Mouse (Mus musculus) forebrain, embryonic 15.5 days (tissue): Measurements from ENCODE around the gene C530008M17Rik. TPM values are rescaled to one million over a fixed set of nuclear protein-coding genes. Genes with fewer than 3 reads are reported as not detected.

Experiments
- ATAC-seq: fragments of 200-750 bp; cut with Nextera tagmentation; replicated peaks from 2 replicates; pipeline ENCODE4 v1.8.0; 2017; ENCODE audit warnings: mild to moderate bottlenecking, moderate TSS enrichment, moderate library complexity
- H3K27ac ChIP-seq: fragments of 300-500 bp; sonication (generic); replicated peaks from 2 replicates; pipeline ENCODE4 v1.5.1; 2015; ENCODE audit warnings: mild to moderate bottlenecking, inconsistent platforms
- H3K27me3 ChIP-seq: fragments of 300-500 bp; sonication (generic); 2 replicates; pipeline ENCODE4 v1.6.1; 2015; ENCODE audit warnings: inconsistent platforms
- H3K36me3 ChIP-seq: fragments of 300-500 bp; sonication (generic); 2 replicates; pipeline ENCODE4 v1.6.1; 2015; ENCODE audit warnings: mild to moderate bottlenecking, inconsistent platforms
- H3K4me1 ChIP-seq: fragments of 300-500 bp; sonication (generic); 2 replicates; pipeline ENCODE4 v1.6.1; 2015; ENCODE audit warnings: inconsistent platforms
- H3K4me2 ChIP-seq: fragments of 300-500 bp; sonication (generic); replicated peaks from 2 replicates; pipeline ENCODE4 v1.6.1; 2015; ENCODE audit warnings: mild to moderate bottlenecking, inconsistent platforms
- H3K4me3 ChIP-seq: fragments of 300-500 bp; sonication (generic); 2 replicates; pipeline ENCODE4 v1.5.1; 2015; ENCODE audit warnings: mild to moderate bottlenecking, inconsistent platforms
- H3K9ac ChIP-seq: fragments of 300-500 bp; sonication (generic); replicated peaks from 2 replicates; pipeline ENCODE4 v1.6.1; 2015; ENCODE audit warnings: mild to moderate bottlenecking, inconsistent platforms
- H3K9me3 ChIP-seq: fragments of 300-500 bp; sonication (generic); 2 replicates; pipeline ENCODE4 v1.6.1; 2016; ENCODE audit warnings: inconsistent platforms
- WGBS: fragments of 180-500 bp; shearing (Covaris S2); methylation state at CpG from one replicate; pipeline ENCODE4 v1.1.7; 2015; ENCODE audit warnings: mixed read lengths; 5-methylcytosine and 5-hydroxymethylcytosine counted together
- polyA plus RNA-seq: library from polyadenylated mRNA; unstranded; fragments of >200 nt; fragmentation: Nextera tagmentation; extraction: Ambion mirVana; gene quantifications from 2 replicates; pipeline ENCODE4 v1.2.1, GENCODE M21; 2015

The C530008M17Rik gene
- polyA plus RNA-seq, 1 experiment from 2014 or later, result 84.9 TPM

DNA sequence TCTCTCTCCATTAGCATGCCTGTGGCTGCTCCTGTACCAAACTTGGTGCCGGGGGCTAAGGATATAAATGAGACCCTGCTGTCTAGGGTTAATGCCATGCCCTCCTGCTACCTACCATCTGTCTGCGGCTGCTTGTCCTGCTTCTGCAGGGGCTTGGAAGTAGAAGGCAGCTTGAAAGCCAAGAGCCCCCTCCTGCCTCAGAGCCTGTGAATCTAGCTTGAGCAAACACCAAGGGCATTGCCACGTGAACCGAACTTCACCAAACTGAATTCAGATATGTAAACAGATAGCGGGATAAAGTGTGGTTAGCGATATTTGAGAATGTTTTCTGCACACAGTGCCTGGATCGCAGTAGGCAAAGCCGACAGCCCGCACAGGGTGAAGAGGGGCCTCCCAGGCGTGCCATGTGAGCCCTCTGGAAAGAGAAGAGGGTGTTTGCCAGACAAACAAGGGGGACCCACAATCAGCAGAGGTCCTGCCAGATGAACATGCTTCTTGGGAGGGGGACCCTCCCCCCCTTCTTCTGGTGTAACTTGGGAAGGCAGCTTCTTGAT, 106.9 kb downstream of the C530008M17Rik start:
- no peak overlapping the region; the same call in 1 of the 2 replicates for H3K4me2 ChIP-seq
- no peak overlapping the region for H3K4me3 ChIP-seq
- H3K27ac ChIP-seq, result peak overlapping the region; percentile 57
- no peak overlapping the region for H3K9ac ChIP-seq
- H3K9me3 ChIP-seq, result peaks cover 4% of the 10 kb centered on the region; the same call in 1 of the 2 replicates
- WGBS, result 21% methylated on average over 10 of the region's 10 CpGs
- H3K36me3 ChIP-seq, result peaks cover 12% of the 10 kb centered on the region
- peak; percentile 81 for ATAC-seq
- peaks cover 29% of the 10 kb centered on the region for H3K4me1 ChIP-seq
- no peaks in the 10 kb centered on the region for H3K27me3 ChIP-seq

- Histone ChIP-seq H3K9me3 (peaks cover 4% of the 10 kb centered on the region; the same call in 1 of the 2 replicates), H3K27me3 (no peaks in the 10 kb centered on the region), H3K4me1 (peaks cover 29% of the 10 kb centered on the region), H3K9ac (no peak overlapping the region), H3K36me3 (peaks cover 12% of the 10 kb centered on the region), H3K4me2 (no peak overlapping the region; the same call in 1 of the 2 replicates), H3K4me3 (no peak overlapping the region), H3K27ac (peak overlapping the region; percentile 57)
- no peak for ATAC-seq
- 27% methylated on average over 6 of the region's 6 CpGs for WGBS
These were observed 107.4 kb downstream of the C530008M17Rik start for GRCm38 (mm10) chr5:76763731-76764130.

DNA sequence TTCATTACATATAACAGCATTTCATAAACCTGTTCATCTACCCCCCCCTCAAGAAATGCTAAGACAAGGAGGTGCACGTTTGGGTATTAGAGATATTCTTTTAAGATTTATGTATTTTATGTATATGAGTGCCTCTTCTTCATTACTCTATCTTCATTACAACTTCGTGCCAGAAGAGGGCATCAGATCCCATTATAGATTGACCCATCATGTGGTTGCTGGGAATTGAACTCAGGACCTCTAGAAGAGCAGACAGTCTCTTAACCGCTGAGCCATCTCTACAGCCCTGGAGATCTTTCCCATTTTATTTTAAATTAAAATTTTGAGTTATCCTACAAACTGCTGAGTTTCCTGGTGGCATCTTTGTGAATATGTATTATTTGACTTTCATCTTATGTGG, 112.7 kb downstream of the C530008M17Rik start:
- H3K4me3 ChIP-seq, result no peak overlapping the region
- no peak overlapping the region for H3K4me2 ChIP-seq
- WGBS, result 88% methylated on average over 3 of the region's 3 CpGs
- H3K4me1 ChIP-seq, result peaks cover 8% of the 10 kb centered on the region
- no peak overlapping the region for H3K9ac ChIP-seq
- peaks cover 4% of the 10 kb centered on the region; the same call in 1 of the 2 replicates for H3K9me3 ChIP-seq
- ATAC-seq, result no peak
- no peak overlapping the region for H3K27ac ChIP-seq
- H3K36me3 ChIP-seq, result peaks cover 15% of the 10 kb centered on the region
- no peaks in the 10 kb centered on the region for H3K27me3 ChIP-seq

GRCm38 (mm10) chr5:76769572-76769971, 113.3 kb downstream of the C530008M17Rik start:
- Histone ChIP-seq H3K4me2 (no peak overlapping the region), H3K27me3 (no peaks in the 10 kb centered on the region), H3K9ac (no peak overlapping the region), H3K4me3 (no peak overlapping the region), H3K36me3 (peaks cover 15% of the 10 kb centered on the region), H3K4me1 (peaks cover 2% of the 10 kb centered on the region; the same call in 1 of the 2 replicates), H3K27ac (no peak overlapping the region), H3K9me3 (peaks cover 4% of the 10 kb centered on the region; the same call in 1 of the 2 replicates)
- WGBS, result 87% methylated on average over 15 of the region's 15 CpGs
- no peak for ATAC-seq

- Histone ChIP-seq H3K27me3 (no peaks in the 10 kb centered on the region), H3K4me2 (no peak overlapping the region), H3K4me1 (no peaks in the 10 kb centered on the region), H3K9me3 (no peaks in the 10 kb centered on the region), H3K9ac (no peak overlapping the region), H3K36me3 (peaks cover 6% of the 10 kb centered on the region), H3K27ac (no peak overlapping the region), H3K4me3 (no peak overlapping the region)
- WGBS, result 89% methylated on average over 5 of the region's 5 CpGs
- ATAC-seq, result no peak
These were observed 115.1 kb downstream of the C530008M17Rik start for GRCm38 (mm10) chr5:76771371-76771770.

DNA sequence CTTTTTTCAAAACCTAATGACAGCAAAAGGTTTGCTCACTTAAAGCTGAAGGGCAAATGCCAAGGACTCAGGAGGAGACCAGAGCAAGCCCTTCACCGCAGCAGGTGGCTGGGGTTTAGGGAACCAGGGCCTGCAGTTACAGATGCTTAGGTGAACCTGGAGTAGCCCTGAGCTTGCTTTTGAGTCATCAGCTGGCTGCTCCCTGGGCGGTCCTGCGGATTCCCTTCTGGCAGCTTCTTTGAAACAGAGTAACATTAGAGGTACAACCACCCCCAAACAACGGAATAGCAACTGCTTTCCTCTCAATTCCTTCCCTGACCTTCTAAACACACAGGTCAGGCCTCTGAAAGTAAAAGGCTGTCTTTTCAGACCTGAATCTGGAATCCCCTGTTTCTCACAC, 116.5 kb downstream of the C530008M17Rik start:
- no peak for ATAC-seq
- Histone ChIP-seq H3K36me3 (peaks cover 3% of the 10 kb centered on the region; the same call in 1 of the 2 replicates), H3K4me3 (no peak overlapping the region), H3K27me3 (no peaks in the 10 kb centered on the region), H3K4me2 (no peak overlapping the region), H3K4me1 (no peaks in the 10 kb centered on the region), H3K27ac (no peak overlapping the region), H3K9me3 (no peaks in the 10 kb centered on the region), H3K9ac (no peak overlapping the region)
- WGBS, result 51% methylated on average over 4 of the region's 4 CpGs

- Histone ChIP-seq H3K9ac (no peak overlapping the region), H3K4me2 (no peak overlapping the region), H3K27ac (no peak overlapping the region), H3K4me1 (no peaks in the 10 kb centered on the region), H3K4me3 (no peak overlapping the region), H3K9me3 (no peaks in the 10 kb centered on the region), H3K36me3 (peaks cover 3% of the 10 kb centered on the region; the same call in 1 of the 2 replicates), H3K27me3 (no peaks in the 10 kb centered on the region)
- WGBS, result 71% methylated on average over 9 of the region's 9 CpGs
- ATAC-seq, result no peak
These were observed 117.3 kb downstream of the C530008M17Rik start for GRCm38 (mm10) chr5:76773492-76774158.

GRCm38 (mm10) chr5:76779094-76779615, 122.8 kb downstream of the C530008M17Rik start:
- H3K4me3 ChIP-seq, result no peak overlapping the region
- peaks cover 44% of the 10 kb centered on the region for H3K4me1 ChIP-seq
- 30% methylated on average over 14 of the region's 14 CpGs for WGBS
- H3K9me3 ChIP-seq, result no peaks in the 10 kb centered on the region
- H3K9ac ChIP-seq, result no peak overlapping the region
- no peaks in the 10 kb centered on the region for H3K36me3 ChIP-seq
- ATAC-seq, result no peak
- peak overlapping the region; percentile 59; the same call in 1 of the 2 replicates for H3K27ac ChIP-seq
- no peak overlapping the region; the same call in 1 of the 2 replicates for H3K4me2 ChIP-seq
- H3K27me3 ChIP-seq, result no peaks in the 10 kb centered on the region

GRCm38 (mm10) chr5:76781943-76782342, 125.6 kb downstream of the C530008M17Rik start:
- Histone ChIP-seq H3K4me3 (no peak overlapping the region), H3K9ac (no peak overlapping the region), H3K4me1 (peaks cover 48% of the 10 kb centered on the region), H3K27me3 (no peaks in the 10 kb centered on the region), H3K4me2 (no peak overlapping the region), H3K9me3 (no peaks in the 10 kb centered on the region), H3K27ac (peak overlapping the region; percentile 92), H3K36me3 (no peaks in the 10 kb centered on the region)
- ATAC-seq, result no peak
- 67% methylated on average over 13 of the region's 13 CpGs for WGBS

DNA sequence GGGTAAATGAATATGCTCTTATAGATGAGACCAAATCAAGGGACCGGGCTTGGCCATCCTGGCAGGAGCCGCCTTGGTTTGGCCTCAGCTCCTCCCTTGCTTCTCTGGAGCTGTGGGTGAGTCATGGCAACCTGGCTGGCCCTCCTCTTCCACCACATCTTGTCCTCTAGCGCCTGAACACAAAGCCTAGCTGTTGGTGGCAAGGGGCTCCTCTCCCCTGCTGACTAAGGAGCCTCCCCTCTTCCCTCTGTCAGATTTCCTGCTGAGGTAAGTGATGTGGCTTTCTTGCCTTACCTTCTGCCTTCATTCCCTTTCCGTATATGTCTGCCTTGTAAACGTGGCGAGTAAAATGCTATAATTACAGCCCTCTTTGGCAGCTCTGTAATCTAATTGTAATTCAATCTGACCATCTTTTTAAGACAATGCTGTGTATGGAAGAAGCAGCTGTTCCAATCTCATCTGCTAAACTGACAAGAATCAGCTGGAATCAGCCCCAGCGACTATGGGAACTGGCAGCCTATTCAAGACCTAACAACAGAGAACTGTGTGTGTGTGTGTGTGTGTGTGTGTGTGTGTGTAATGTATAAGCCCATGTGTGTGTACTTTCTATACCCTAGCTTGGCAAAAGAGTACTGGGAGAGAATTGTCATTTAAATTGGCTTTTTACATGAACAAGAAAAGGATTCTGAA, 126.2 kb downstream of the C530008M17Rik start:
- no peaks in the 10 kb centered on the region for H3K27me3 ChIP-seq
- peaks cover 48% of the 10 kb centered on the region for H3K4me1 ChIP-seq
- H3K27ac ChIP-seq, result peak overlapping the region; percentile 92
- peak overlapping the region; percentile 1; the same call in 1 of the 2 replicates for H3K4me2 ChIP-seq
- 4% methylated on average over 7 of the region's 7 CpGs for WGBS
- H3K9me3 ChIP-seq, result no peaks in the 10 kb centered on the region
- H3K9ac ChIP-seq, result no peak overlapping the region
- no peak overlapping the region for H3K4me3 ChIP-seq
- no peaks in the 10 kb centered on the region for H3K36me3 ChIP-seq
- peak; percentile 85 for ATAC-seq

GRCm38 (mm10) chr5:76783104-76783441, 126.8 kb downstream of the C530008M17Rik start:
- Histone ChIP-seq H3K27ac (peak overlapping the region; percentile 92), H3K4me3 (no peak overlapping the region), H3K9ac (no peak overlapping the region), H3K4me2 (no peak overlapping the region), H3K4me1 (peaks cover 48% of the 10 kb centered on the region), H3K27me3 (no peaks in the 10 kb centered on the region), H3K9me3 (no peaks in the 10 kb centered on the region), H3K36me3 (no peaks in the 10 kb centered on the region)
- ATAC-seq, result peak; percentile 35
- 6% methylated on average over 8 of the region's 8 CpGs for WGBS

DNA sequence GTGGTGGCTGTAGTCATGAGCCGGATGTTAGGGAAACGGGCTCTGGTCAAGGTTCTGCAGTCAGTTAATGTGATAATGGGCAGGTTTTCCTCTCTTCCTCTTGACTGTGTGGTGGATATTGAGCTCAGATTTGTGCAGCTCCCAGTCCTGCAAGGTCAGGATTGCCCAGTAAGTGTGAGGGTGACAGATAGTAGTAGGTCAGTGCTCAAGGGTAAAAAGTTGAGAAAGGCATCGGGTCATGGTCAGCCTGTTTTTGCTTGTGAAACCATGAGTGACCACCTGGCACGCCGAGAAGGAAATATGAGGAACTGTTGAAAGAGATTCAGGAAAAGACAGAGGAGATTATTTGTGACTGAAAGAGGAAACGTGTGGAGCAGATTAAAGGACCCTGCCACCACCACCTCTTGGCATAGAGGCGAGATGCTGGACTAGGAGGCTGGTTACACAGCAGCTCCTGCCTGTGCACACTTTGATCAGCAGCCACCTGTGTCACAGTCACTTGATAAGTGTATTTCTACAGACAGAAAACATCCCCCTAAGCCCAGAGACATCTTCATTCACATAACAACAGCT, 127.9 kb downstream of the C530008M17Rik start:
- 81% methylated on average over 7 of the region's 7 CpGs for WGBS
- ATAC-seq, result no peak
- no peak overlapping the region for H3K4me2 ChIP-seq
- no peak overlapping the region for H3K9ac ChIP-seq
- H3K27ac ChIP-seq, result peak overlapping the region; percentile 92
- 0 out of 2 replicates have a peak, but pooled peaks cover 3% of the 10 kb centered on the region for H3K36me3 ChIP-seq
- no peak overlapping the region for H3K4me3 ChIP-seq
- H3K4me1 ChIP-seq, result peaks cover 44% of the 10 kb centered on the region
- no peaks in the 10 kb centered on the region for H3K27me3 ChIP-seq
- no peaks in the 10 kb centered on the region for H3K9me3 ChIP-seq
